Mouse (Mus musculus): Measurements from ENCODE around the gene Zfp827. TPM values are rescaled to one million over a fixed set of nuclear protein-coding genes. Genes with fewer than 3 reads are reported as not detected.
A peak's percentile ranks its signal among the peaks of the same experiment; 100 is the strongest.

Gene Zfp827
- polyA plus RNA-seq (2015; fragmentation: Nextera tagmentation; extraction: Ambion mirVana), result 4.2 and 4.3 TPM in 2 replicates

- peak; percentile 12; the same call in 1 of the 2 replicates for TF ChIP-seq CTCF (IDR thresholded peaks at IDR 0.05; ENCODE audit: low read depth)
- H3K4me2 ChIP-seq (replicated peaks; ENCODE audit: low read depth), result peak within 1 kb of the TSS; percentile 91
- under 1% methylated on average over 32 of the region's 32 CpGs for WGBS
- H3K27ac ChIP-seq (ENCODE audit: low read depth, low read length), result peak within 1 kb of the TSS; percentile 100
- peak within 1 kb of the TSS; percentile 85 for H3K4me3 ChIP-seq (ENCODE audit: low read depth, low read length)
- H3K27me3 ChIP-seq (replicated peaks; ENCODE audit: control insufficient read depth, insufficient read depth, low read length), result no peaks in the 10 kb centered on the region
- H3K9ac ChIP-seq (ENCODE audit: low read depth, low read length), result peak within 1 kb of the TSS; percentile 98
- H3K36me3 ChIP-seq (ENCODE audit: control insufficient read depth, insufficient read depth), result no peaks in the 10 kb centered on the region
- no peaks in the 10 kb centered on the region for H3K9me3 ChIP-seq (ENCODE audit: control insufficient read depth)
- no peaks in the 10 kb centered on the region for H3K4me1 ChIP-seq (replicated peaks; ENCODE audit: control insufficient read depth, insufficient read depth, low read length)
- peak; percentile 71 for ATAC-seq
Observed at GRCm38 (mm10) chr8:79027977-79028487, at the start of gene Zfp827. Gene Zfp827, plus strand, starts transcription at chr8:79028437.

- Histone ChIP-seq H3K4me2 (replicated peaks; ENCODE audit: low read depth) (no peak overlapping the region), H3K9ac (ENCODE audit: low read depth, low read length) (no peak overlapping the region), H3K36me3 (ENCODE audit: control insufficient read depth, insufficient read depth) (no peaks in the 10 kb centered on the region), H3K27ac (ENCODE audit: low read depth, low read length) (no peak overlapping the region), H3K4me3 (ENCODE audit: low read depth, low read length) (no peak overlapping the region), H3K9me3 (ENCODE audit: control insufficient read depth) (no peaks in the 10 kb centered on the region), H3K4me1 (replicated peaks; ENCODE audit: control insufficient read depth, insufficient read depth, low read length) (no peaks in the 10 kb centered on the region), H3K27me3 (replicated peaks; ENCODE audit: control insufficient read depth, insufficient read depth, low read length) (no peaks in the 10 kb centered on the region)
- ATAC-seq, result no peak
- TF ChIP-seq CTCF (IDR thresholded peaks at IDR 0.05; ENCODE audit: low read depth), result no peak
Observed at GRCm38 (mm10) chr8:79004341-79004740, 23.9 kb upstream of the Zfp827 start.

- Histone ChIP-seq H3K4me2 (replicated peaks; ENCODE audit: low read depth) (no peak overlapping the region), H3K36me3 (ENCODE audit: control insufficient read depth, insufficient read depth) (no peaks in the 10 kb centered on the region), H3K4me1 (replicated peaks; ENCODE audit: control insufficient read depth, insufficient read depth, low read length) (no peaks in the 10 kb centered on the region), H3K27me3 (replicated peaks; ENCODE audit: control insufficient read depth, insufficient read depth, low read length) (no peaks in the 10 kb centered on the region), H3K9ac (ENCODE audit: low read depth, low read length) (no peak overlapping the region), H3K9me3 (ENCODE audit: control insufficient read depth) (no peaks in the 10 kb centered on the region), H3K4me3 (ENCODE audit: low read depth, low read length) (no peak overlapping the region), H3K27ac (ENCODE audit: low read depth, low read length) (no peak overlapping the region)
- WGBS, result 88% methylated on average over 5 of the region's 5 CpGs
- ATAC-seq, result no peak
- no peak for TF ChIP-seq CTCF (IDR thresholded peaks at IDR 0.05; ENCODE audit: low read depth)
Observed at GRCm38 (mm10) chr8:79015061-79015460, 13.2 kb upstream of the Zfp827 start.

GRCm38 (mm10) chr8:79016076-79016475 lies 12.2 kb upstream of the Zfp827 start:
- Histone ChIP-seq H3K4me3 (ENCODE audit: low read depth, low read length) (no peak overlapping the region), H3K9ac (ENCODE audit: low read depth, low read length) (no peak overlapping the region), H3K9me3 (ENCODE audit: control insufficient read depth) (no peaks in the 10 kb centered on the region), H3K27ac (ENCODE audit: low read depth, low read length) (no peak overlapping the region), H3K27me3 (replicated peaks; ENCODE audit: control insufficient read depth, insufficient read depth, low read length) (no peaks in the 10 kb centered on the region), H3K36me3 (ENCODE audit: control insufficient read depth, insufficient read depth) (no peaks in the 10 kb centered on the region), H3K4me2 (replicated peaks; ENCODE audit: low read depth) (no peak overlapping the region), H3K4me1 (replicated peaks; ENCODE audit: control insufficient read depth, insufficient read depth, low read length) (no peaks in the 10 kb centered on the region)
- 91% methylated on average over 4 of the region's 4 CpGs for WGBS
- no peak for ATAC-seq
- TF ChIP-seq CTCF (IDR thresholded peaks at IDR 0.05; ENCODE audit: low read depth), result no peak

GRCm38 (mm10) chr8:79016583-79016982 lies 11.7 kb upstream of the Zfp827 start:
- WGBS, result 66% methylated on average over 6 of the region's 6 CpGs

GRCm38 (mm10) chr8:79023922-79024321 lies 4.3 kb upstream of the Zfp827 start:
- ATAC-seq, result no peak
- Histone ChIP-seq H3K27ac (ENCODE audit: low read depth, low read length) (no peak overlapping the region), H3K36me3 (ENCODE audit: control insufficient read depth, insufficient read depth) (no peaks in the 10 kb centered on the region), H3K4me2 (replicated peaks; ENCODE audit: low read depth) (no peak overlapping the region), H3K9ac (ENCODE audit: low read depth, low read length) (no peak overlapping the region), H3K9me3 (ENCODE audit: control insufficient read depth) (no peaks in the 10 kb centered on the region), H3K27me3 (replicated peaks; ENCODE audit: control insufficient read depth, insufficient read depth, low read length) (no peaks in the 10 kb centered on the region), H3K4me1 (replicated peaks; ENCODE audit: control insufficient read depth, insufficient read depth, low read length) (no peaks in the 10 kb centered on the region), H3K4me3 (ENCODE audit: low read depth, low read length) (no peak overlapping the region)
- peak; percentile 18; the same call in 1 of the 2 replicates for TF ChIP-seq CTCF (IDR thresholded peaks at IDR 0.05; ENCODE audit: low read depth)
- 98% methylated on average over 1 of the region's 1 CpGs for WGBS

More at GRCm38 (mm10) chr8:79016583-79016982, 11.7 kb upstream of the Zfp827 start:
- Histone ChIP-seq H3K4me2 (replicated peaks; ENCODE audit: low read depth) (no peak overlapping the region), H3K4me3 (ENCODE audit: low read depth, low read length) (no peak overlapping the region), H3K9ac (ENCODE audit: low read depth, low read length) (no peak overlapping the region), H3K36me3 (ENCODE audit: control insufficient read depth, insufficient read depth) (no peaks in the 10 kb centered on the region), H3K27me3 (replicated peaks; ENCODE audit: control insufficient read depth, insufficient read depth, low read length) (no peaks in the 10 kb centered on the region), H3K27ac (ENCODE audit: low read depth, low read length) (no peak overlapping the region), H3K9me3 (ENCODE audit: control insufficient read depth) (no peaks in the 10 kb centered on the region), H3K4me1 (replicated peaks; ENCODE audit: control insufficient read depth, insufficient read depth, low read length) (no peaks in the 10 kb centered on the region)
- TF ChIP-seq CTCF (IDR thresholded peaks at IDR 0.05; ENCODE audit: low read depth), result no peak
- ATAC-seq, result no peak
